Mouse (Mus musculus): ENCODE results near the gene Ube2t.

The Ube2t gene

GRCm38 (mm10) chr1:134962053-134962803, at the start of gene Ube2t:
TSS of gene Ube2t (plus strand) at chr1:134962565.
- peak; percentile 94 to 96 for DNase-seq

DNA sequence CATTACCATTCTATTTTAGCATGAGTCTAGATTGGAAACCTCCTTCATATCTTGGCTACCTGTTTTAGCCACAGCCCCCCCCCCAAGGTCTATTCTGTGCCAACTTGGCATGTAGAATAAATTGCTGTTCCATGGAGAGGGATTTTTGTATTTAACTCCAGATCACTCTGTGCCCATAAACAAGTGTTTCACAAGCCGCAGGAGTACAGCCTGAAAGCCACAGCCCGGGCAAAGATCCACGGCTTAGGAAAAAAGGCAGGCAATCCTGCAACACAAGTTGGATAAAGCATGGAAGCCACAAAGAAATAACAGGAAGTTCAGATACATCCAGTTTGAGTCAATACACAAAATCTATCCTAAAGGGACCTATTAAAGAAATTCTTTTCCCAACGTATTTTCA, 48.8 kb upstream of the Ube2t start:
- DNase-seq: no peak

- DNase-seq: no peak
Measured at GRCm38 (mm10) chr1:134915421-134915820, 46.9 kb upstream of the Ube2t start.

GRCm38 (mm10) chr1:134919010-134919409, 43.4 kb upstream of the Ube2t start:
- DNase-seq: no peak

GRCm38 (mm10) chr1:134932431-134932830, 29.9 kb upstream of the Ube2t start:
- DNase-seq: no peak

DNA sequence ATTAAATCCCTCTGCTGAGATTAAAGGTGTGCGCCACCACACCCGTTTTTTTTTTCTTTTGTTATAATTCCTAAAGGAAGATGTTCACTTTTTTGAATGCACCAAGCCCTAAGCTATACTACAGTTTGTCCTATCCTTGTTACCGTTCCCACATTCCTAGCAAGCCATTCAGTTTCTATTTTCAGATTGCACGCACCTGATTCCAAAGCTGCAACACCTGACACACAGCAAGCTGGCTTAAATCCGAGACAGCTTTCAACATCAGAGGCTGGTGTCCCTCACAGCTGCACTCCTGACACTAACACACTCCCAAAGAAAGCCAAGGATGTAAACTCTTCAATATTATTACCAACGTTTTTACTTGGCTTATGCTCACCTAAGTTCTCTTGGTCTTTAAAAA, 26.0 kb upstream of the Ube2t start:
- no peak for DNase-seq

- no peak for DNase-seq
Measured at GRCm38 (mm10) chr1:134938233-134938632, 24.1 kb upstream of the Ube2t start.

DNA sequence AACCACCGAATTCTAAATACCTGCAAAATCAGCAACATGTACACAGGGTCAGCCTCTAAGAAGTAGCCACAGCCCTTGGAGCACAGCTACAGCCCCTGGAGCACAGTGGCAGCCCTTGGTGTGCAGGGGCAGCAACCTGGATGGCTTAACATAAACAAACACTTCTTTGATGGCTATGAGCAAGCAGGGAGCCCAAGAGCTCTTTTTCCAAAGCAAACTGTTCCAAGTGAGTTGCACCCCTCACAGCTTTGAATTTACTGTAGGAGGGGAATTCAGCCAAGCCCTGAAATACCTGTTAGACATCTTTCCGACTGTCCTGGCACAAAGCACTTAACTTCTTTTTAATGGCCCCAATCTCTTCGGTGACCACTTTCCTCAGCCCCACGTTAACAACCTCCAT, 21.5 kb upstream of the Ube2t start:
- DNase-seq: no peak

- DNase-seq: no peak
Measured at GRCm38 (mm10) chr1:134942898-134943297, 19.5 kb upstream of the Ube2t start.

DNA sequence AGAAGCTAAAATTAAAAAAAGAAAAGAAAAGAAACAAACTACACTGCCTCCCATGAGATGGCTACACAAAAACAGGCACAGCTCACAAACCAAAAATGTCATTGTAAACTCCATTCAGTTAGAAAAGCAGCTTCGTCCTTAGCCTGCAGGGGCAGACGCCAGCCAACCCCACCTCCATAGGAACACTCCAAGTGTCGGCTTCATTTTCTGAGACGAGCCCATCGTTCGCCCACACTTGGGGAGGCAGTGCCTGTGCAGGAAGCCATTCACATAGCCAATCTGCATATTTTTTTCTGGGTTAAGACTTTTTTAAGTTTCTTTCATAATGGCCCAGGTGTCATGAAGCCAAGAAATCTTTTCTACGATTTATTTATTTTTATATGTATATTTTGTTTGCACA, 14.8 kb upstream of the Ube2t start:
- no peak for DNase-seq

GRCm38 (mm10) chr1:134949946-134950345, 12.4 kb upstream of the Ube2t start:
- DNase-seq: no peak

DNA sequence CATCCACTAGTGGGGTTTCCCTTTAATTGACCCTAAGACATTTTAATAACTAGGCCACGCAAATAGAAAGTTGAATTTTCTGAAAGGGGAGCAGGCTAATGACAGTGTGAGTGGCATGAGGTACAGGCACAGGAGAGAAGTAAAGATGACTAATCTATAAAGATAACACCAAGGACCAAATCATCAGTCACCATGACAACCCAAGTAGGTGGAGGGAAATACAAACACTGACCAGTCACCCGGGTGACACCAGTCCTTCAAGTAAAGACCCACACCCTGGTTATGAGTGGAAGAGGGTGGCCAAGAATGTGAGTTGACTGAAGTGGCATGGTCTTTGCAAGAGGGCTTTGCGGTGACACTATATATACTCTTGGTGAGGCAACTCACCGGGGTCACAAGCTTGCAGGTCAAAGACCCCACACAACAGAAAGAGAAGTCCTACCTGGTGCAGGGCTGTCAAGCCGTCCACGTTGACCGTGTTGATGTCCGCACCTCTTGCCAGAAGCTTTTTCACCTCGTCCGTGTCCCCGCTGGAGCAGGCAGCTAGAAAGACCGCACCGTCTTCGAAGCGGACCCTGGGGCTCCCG, 7.2 kb upstream of the Ube2t start:
- DNase-seq: peak in 1 of 2 experiments; percentile 13

DNA sequence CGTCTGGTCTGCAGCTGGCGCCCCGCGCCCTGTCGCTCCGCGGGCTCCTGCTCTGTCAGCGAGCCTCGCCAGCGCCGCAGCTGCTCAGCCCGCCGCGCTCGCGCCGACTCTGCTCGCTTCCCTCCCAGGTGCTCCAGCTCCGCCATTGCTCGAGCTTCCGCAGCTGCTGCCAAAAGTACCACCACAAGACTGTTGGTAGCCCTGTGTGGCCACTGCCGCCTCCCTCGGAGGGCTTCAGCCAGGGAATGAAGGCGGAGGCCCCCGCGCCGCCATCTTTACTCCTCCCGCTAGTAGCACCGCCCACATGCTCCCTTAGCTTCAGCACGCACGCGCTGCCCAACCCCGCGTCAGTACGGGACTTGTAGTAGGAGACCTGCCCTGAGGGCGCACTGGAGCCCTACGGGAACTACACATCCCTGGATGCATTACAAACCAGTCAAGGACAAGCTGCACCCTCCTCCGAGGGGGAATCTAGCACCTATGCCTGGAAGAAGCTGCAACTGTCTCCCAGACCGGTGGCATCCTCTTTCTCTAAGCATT, 6.7 kb upstream of the Ube2t start, which contains the start of gene Ppp1r12b:
TSS of gene Ppp1r12b (minus strand) at position 306 of the 540 bp plus-strand sequence.
- peak; percentile 96 to 97 for DNase-seq

DNA sequence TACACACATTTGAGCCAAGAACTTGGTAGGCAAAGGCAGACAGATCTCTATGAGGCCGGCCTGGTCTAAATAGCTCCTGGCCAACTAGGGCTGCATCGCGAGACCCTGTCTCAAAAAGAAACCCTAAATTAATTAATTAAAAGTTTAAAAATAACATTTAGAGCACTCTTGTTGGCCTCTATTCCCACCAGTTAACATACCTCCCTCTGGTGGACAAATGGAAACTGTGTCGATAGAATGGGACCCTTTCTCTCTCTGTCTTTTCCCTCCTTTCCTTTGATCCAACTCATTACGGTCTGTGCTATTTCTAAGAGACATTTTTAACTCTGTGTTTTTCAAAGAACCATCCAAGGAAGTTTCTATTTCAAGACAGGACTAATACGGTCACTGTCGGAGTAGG, 1.7 kb upstream of the Ube2t start:
- DNase-seq: no peak

DNA sequence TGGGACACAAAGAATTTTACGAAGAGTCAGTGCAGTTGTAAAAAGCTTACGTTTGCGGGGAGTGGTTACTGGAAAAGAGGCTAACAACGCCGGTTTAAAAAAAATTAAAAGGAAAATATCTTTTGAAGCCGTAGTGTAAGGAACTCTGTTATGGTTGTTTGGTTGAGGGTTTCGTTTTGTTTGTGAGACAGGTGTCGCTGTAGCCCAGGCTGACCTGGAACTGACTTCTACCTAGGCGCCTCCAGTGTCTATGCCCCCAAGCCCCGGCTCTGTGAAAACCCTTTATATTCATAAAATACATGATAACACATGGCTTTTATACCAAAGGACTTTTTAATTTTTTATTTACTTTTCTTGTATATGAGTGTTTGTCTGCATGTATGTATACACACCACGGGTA, 456 bp downstream of the Ube2t start:
- peak in 1 of 2 experiments; percentile 12 for DNase-seq

GRCm38 (mm10) chr1:134965430-134965829, 3.1 kb downstream of the Ube2t start:
- no peak for DNase-seq

- DNase-seq: no peak
Measured at GRCm38 (mm10) chr1:134972920-134973319, 10.6 kb downstream of the Ube2t start.

DNA sequence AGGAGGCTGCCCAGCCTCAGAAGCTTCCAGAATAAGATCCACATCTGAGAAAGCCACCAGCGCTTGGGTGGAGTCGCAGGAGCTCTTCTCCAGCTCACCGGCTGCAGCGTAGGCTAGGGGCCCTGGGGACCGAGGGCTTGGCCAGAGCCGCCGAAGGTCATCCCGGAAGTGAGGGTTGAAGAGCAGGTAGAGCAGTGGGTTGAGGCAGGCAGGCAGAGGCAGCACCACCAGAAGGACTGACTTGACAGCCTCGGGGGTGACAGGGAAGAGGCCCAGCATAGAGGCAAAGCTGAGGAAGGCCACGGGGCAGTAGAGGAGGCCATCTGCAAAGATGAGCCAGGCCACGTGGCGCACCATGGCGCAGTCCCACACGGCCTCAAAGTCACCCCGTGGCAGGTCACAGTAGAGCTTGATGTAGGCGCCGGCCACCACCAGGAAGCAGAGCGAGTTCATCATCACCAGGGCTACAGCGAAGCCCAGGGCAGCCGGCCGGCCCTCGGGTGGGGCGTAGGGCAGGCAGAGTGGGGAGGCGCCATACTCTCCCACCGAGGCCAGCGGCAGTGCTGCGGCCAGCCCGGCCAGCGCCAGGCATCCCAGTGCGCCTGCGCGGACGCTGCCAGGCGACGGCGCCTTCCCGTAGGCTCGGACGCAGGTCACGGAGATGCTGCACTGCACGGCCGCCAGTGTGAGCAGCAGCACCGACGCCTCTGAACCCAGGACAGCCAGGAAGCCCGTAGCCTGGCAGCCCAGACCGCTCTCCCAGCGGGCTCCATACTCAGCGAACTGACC, 25.0 kb downstream of the Ube2t start:
- DNase-seq: peak; percentile 28 to 34

DNA sequence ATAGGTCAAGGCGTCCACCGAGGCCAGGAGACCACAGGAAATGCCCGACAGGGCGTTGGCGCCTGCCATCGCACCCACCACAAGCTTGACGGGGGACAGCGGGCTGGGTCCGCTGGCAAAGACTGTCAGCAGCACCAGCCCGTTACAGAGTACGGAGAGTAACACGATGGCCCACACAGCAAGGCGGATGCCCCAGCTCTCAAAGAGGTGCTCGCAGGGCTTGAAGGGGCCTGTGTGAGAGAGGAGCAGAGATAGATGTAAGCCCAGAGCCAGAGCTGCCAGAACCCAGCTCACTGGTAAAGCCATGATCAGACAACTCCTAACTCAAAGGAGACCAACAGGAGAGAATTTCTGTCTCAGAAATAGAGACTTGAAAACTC, 25.6 kb downstream of the Ube2t start:
- no peak for DNase-seq

GRCm38 (mm10) chr1:134989372-134989771, 27.0 kb downstream of the Ube2t start:
- peak; percentile 53 to 78 for DNase-seq

DNA sequence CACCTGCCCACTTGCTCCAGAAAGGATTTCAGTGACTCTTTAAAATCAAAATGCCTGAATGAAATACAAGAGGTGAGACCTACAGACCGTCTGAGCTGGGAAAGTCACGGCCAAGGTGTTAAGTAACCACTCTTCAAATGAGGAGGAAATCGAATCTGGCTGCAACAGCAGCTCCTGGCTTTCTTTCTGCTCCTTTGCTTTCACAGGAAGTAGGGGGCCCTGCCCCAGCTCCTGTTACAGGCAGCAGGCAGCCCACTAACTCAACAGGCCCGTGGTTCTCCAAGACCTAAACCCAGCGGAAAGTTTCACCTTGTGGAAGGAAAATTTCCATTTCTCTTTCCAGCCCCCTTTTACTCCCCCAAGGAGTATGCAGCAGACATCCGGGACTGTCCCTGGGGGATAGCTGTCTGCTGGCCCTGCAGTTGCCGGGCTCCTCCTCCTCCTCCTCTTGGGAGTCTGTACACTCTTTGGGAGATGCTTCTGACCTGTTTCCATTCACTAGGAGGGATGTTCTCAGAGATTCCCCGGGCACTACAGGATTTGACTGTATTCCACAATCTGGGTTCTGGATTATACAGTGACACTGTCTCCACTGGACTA, 29.8 kb downstream of the Ube2t start:
- DNase-seq: peak; percentile 12 to 14

DNA sequence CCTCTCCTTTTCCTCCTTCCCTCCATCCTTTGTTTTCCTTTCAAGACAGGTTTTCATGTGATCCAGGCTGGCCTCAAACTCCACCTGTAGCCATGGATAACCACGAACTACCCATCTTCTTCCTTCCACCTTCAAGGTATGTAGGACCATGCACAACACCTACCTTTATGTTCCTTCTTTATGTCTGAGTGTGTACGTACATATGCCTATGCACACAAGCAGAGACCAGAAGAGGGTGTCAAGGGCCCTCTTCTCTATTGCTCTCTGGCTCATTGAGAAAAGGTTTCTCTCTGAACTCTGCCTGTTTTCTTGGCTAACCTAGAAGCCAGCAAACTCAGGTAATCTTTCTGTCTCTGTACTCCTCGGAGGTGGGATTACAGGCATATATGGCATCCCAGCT, 32.4 kb downstream of the Ube2t start:
- DNase-seq: no peak

GRCm38 (mm10) chr1:134995437-134995836, 33.1 kb downstream of the Ube2t start:
- DNase-seq: no peak

All from kidney, adult 8-10 months (tissue).